Mouse (Mus musculus): ENCODE results near the gene Wsb1.

DNA sequence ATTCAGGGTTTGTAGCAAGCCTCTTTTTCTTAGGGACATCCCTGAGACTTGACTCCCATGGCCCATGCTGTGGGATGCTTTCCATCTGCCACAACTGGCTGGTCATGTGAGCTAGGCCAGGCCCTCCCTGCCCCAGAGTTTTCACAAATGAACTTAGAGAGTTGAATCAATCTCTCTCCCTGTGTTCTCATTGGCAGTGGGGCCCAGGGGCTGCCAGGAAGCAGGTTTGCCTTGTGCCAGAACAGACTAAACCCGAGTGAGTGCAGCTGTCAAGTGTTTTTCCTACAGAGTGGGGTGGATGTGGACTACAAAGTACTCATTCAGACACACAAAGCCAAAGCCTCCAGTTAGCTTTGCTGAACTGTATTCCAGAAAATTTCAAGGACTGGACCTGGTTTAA is 12.7 kb upstream of the Wsb1 start:
- TF ChIP-seq CHD2 (IDR thresholded peaks at IDR 0.05; ENCODE audit: low read length) (no peak), ETS1 (conservative IDR thresholded peaks at IDR 0.05; ENCODE audit: low read depth, low read length) (no peak), BHLHE40 (IDR thresholded peaks at IDR 0.05; ENCODE audit: low read depth, low read length) (no peak), POLR2A (IDR thresholded peaks at IDR 0.05; ENCODE audit: low read depth, low read length) (no peak), CTCF (conservative IDR thresholded peaks at IDR 0.05 in 1 of 2, IDR thresholded peaks at IDR 0.05 in 1 of 2; ENCODE audit: low read depth in 2 of 2, low read length in 2 of 2) (no peak)
